Mouse (Mus musculus) CH12.LX (cell line): ENCODE results near the gene Ptprk. TPM values are rescaled to one million over a fixed set of nuclear protein-coding genes. Genes with fewer than 3 reads are reported as not detected.

Source experiments
- DNase-seq: peaks from one replicate; pipeline ENCODE4 v3.0.0-alpha.2; 2013; ENCODE audit errors: extremely low read depth
- H3K27ac ChIP-seq: 2 replicates; pipeline ENCODE4 v1.5.1; 2012; ENCODE audit warnings: low read depth, mild to moderate bottlenecking, control low read depth, moderate library complexity; ENCODE audit not compliant: insufficient read depth
- H3K27me3 ChIP-seq: replicated peaks from 2 replicates; pipeline ENCODE3; 2012; ENCODE audit warnings: inconsistent platforms
- H3K36me3 ChIP-seq, 2 experiments: replicated peaks in 1 of 2; 2 replicates each; pipeline versions ENCODE3 to v1.6.1; 2012; ENCODE audit warnings: inconsistent platforms in 1 of 2, low read length in 1 of 2, mild to moderate bottlenecking in 1 of 2, mixed read lengths in 1 of 2, moderate library complexity in 1 of 2; ENCODE audit not compliant: control insufficient read depth in 1 of 2, insufficient read depth in 1 of 2
- H3K4me1 ChIP-seq, 2 experiments: 2 replicates each; pipeline ENCODE4 v1.6.1; 2012; ENCODE audit warnings: inconsistent platforms in 1 of 2, moderate library complexity in 1 of 2; ENCODE audit not compliant: insufficient read depth in 2 of 2, control insufficient read depth in 1 of 2
- H3K4me2 ChIP-seq: 2 replicates; pipeline ENCODE4 v1.6.1; 2012; ENCODE audit warnings: low read depth, mild to moderate bottlenecking, control low read depth; ENCODE audit not compliant: poor library complexity, insufficient read depth, severe bottlenecking
- H3K4me3 ChIP-seq, 3 experiments: fragments of 150-350 bp in 1 of 3; sonication (generic) in 1 of 3; replicated peaks in 1 of 3; 2 replicates each; pipeline versions ENCODE3 to v1.5.1; 2011 to 2012; ENCODE audit warnings: low read depth in 2 of 3, low read length in 2 of 3, mild to moderate bottlenecking in 2 of 3, moderate library complexity in 2 of 3, control low read depth in 1 of 3, improper control_type of control experiment in 1 of 3, inconsistent platforms in 1 of 3, mixed read lengths in 1 of 3; ENCODE audit not compliant: poor library complexity in 1 of 3
- H3K79me2 ChIP-seq: replicated peaks from 2 replicates; pipeline ENCODE4 v1.6.1; 2012; ENCODE audit warnings: mild to moderate bottlenecking, moderate library complexity; ENCODE audit not compliant: control insufficient read depth, poor library complexity, insufficient read depth, severe bottlenecking; ENCODE audit errors: extremely low read depth
- H3K9ac ChIP-seq: 2 replicates; pipeline ENCODE4 v1.6.1; 2012; ENCODE audit warnings: low read depth, mild to moderate bottlenecking, control low read depth, moderate library complexity; ENCODE audit not compliant: insufficient read depth
- H3K9me3 ChIP-seq: replicated peaks from 2 replicates; pipeline ENCODE3; 2012; ENCODE audit warnings: low read length, inconsistent platforms, mixed read lengths
- CHD2 ChIP-seq: IDR thresholded peaks from 2 replicates; pipeline ENCODE4 v1.6.1; 2011; ENCODE audit warnings: low read length, improper control_type of control experiment
- CTCF ChIP-seq, 2 experiments: IDR thresholded peaks in 1 of 2; conservative IDR thresholded peaks in 1 of 2; 2 replicates each; pipeline ENCODE4 v1.5.1; 2011 to 2012; ENCODE audit warnings: low read depth in 2 of 2, low read length in 2 of 2, improper control_type of control experiment in 1 of 2, inconsistent platforms in 1 of 2, mild to moderate bottlenecking in 1 of 2, moderate library complexity in 1 of 2
- E2F4 ChIP-seq: IDR thresholded peaks from 2 replicates; pipeline ENCODE4 v1.6.1; 2011; ENCODE audit warnings: low read depth, low read length, improper control_type of control experiment; ENCODE audit not compliant: insufficient replicate concordance
- ELF1 ChIP-seq: IDR thresholded peaks from 2 replicates; pipeline ENCODE4 v1.6.1; 2014; ENCODE audit warnings: low read depth, mild to moderate bottlenecking, inconsistent platforms, low read length, improper control_type of control experiment
- EP300 ChIP-seq: IDR thresholded peaks from 2 replicates; pipeline ENCODE4 v1.6.1; 2011; ENCODE audit warnings: low read length, improper control_type of control experiment
- GABPA ChIP-seq: IDR thresholded peaks from 2 replicates; pipeline ENCODE4 v1.6.1; 2012; ENCODE audit warnings: low read depth, low read length, improper control_type of control experiment, inconsistent platforms; ENCODE audit not compliant: insufficient replicate concordance
- IRF4 ChIP-seq: IDR thresholded peaks from 2 replicates; pipeline ENCODE4 v1.6.1; 2014; ENCODE audit warnings: low read depth, mild to moderate bottlenecking, inconsistent platforms, low read length, improper control_type of control experiment
- JUN ChIP-seq: IDR thresholded peaks from 2 replicates; pipeline ENCODE4 v1.6.1; 2011; ENCODE audit warnings: low read depth, mild to moderate bottlenecking, low read length, improper control_type of control experiment, moderate library complexity; ENCODE audit not compliant: insufficient read depth
- KAT2A ChIP-seq: IDR thresholded peaks from 2 replicates; pipeline ENCODE4 v1.6.1; 2012; ENCODE audit warnings: low read length, improper control_type of control experiment, inconsistent platforms; ENCODE audit not compliant: insufficient replicate concordance
- MAX ChIP-seq: IDR thresholded peaks from 2 replicates; pipeline ENCODE4 v1.6.1; 2011; ENCODE audit warnings: low read length, improper control_type of control experiment
- MEF2A ChIP-seq: IDR thresholded peaks from 2 replicates; pipeline ENCODE4 v1.6.1; 2014; ENCODE audit warnings: low read depth, mild to moderate bottlenecking, inconsistent platforms, low read length, improper control_type of control experiment, borderline replicate concordance
- MXI1 ChIP-seq: IDR thresholded peaks from 2 replicates; pipeline ENCODE4 v1.6.1; 2011; ENCODE audit warnings: mild to moderate bottlenecking, low read depth, low read length, improper control_type of control experiment
- MYC ChIP-seq: IDR thresholded peaks from 2 replicates; pipeline ENCODE4 v1.6.1; 2011; ENCODE audit warnings: low read depth, mild to moderate bottlenecking, improper control_type of control experiment, low read length
- NELFE ChIP-seq: IDR thresholded peaks from 2 replicates; pipeline ENCODE4 v1.6.1; 2011; ENCODE audit warnings: low read depth, low read length, improper control_type of control experiment
- NRF1 ChIP-seq: IDR thresholded peaks from 2 replicates; pipeline ENCODE4 v1.6.1; 2014; ENCODE audit warnings: low read depth, mild to moderate bottlenecking, inconsistent platforms, low read length, improper control_type of control experiment, moderate library complexity
- POLR2A ChIP-seq: IDR thresholded peaks from 2 replicates; pipeline ENCODE4 v1.6.1; 2011; ENCODE audit warnings: low read depth, mild to moderate bottlenecking, improper control_type of control experiment, low read length
- RAD21 ChIP-seq: IDR thresholded peaks from 2 replicates; pipeline ENCODE4 v1.6.1; 2011; ENCODE audit warnings: low read depth, mild to moderate bottlenecking, low read length, improper control_type of control experiment, moderate library complexity
- SMC3 ChIP-seq: IDR thresholded peaks from 2 replicates; pipeline ENCODE4 v1.6.1; 2011; ENCODE audit warnings: low read depth, low read length, improper control_type of control experiment
- TCF12 ChIP-seq: IDR thresholded peaks from 2 replicates; pipeline ENCODE4 v1.6.1; 2014; ENCODE audit warnings: low read depth, mild to moderate bottlenecking, inconsistent platforms, low read length, improper control_type of control experiment
- UBTF ChIP-seq: IDR thresholded peaks from 2 replicates; pipeline ENCODE4 v1.6.1; 2012; ENCODE audit warnings: low read depth, mild to moderate bottlenecking, inconsistent platforms, low read length, improper control_type of control experiment, moderate library complexity
- USF1 ChIP-seq: IDR thresholded peaks from 2 replicates; pipeline ENCODE4 v1.6.1; 2014; ENCODE audit warnings: low read depth, mild to moderate bottlenecking, inconsistent platforms, low read length, improper control_type of control experiment
- ZC3H11A ChIP-seq: IDR thresholded peaks from 2 replicates; pipeline ENCODE4 v1.6.1; 2012; ENCODE audit warnings: low read depth, mild to moderate bottlenecking, inconsistent platforms, low read length, improper control_type of control experiment
- ZKSCAN1 ChIP-seq: IDR thresholded peaks from 2 replicates; pipeline ENCODE4 v1.6.1; 2012; ENCODE audit warnings: low read depth, inconsistent platforms, low read length, improper control_type of control experiment, borderline replicate concordance
- ZMIZ1 ChIP-seq: IDR thresholded peaks from 2 replicates; pipeline ENCODE4 v1.6.1; 2012; ENCODE audit warnings: low read depth, mild to moderate bottlenecking, inconsistent platforms, low read length, improper control_type of control experiment
- ZNF384 ChIP-seq: IDR thresholded peaks from 2 replicates; pipeline ENCODE4 v1.6.1; 2012; ENCODE audit warnings: low read depth, low read length, improper control_type of control experiment, inconsistent platforms
- dilution Hi-C: fragments of 300-500 bp; cut with MboI; formaldehyde crosslinking; loops from 2 replicates; pipeline ENCODE4 v1.14.3; 2020; ENCODE audit warnings: low sequenced_read_pairs; ENCODE audit not compliant: extremely low pct_unique_long_range_greater_than_20kb, extremely low pct_ligation_motif_present
- in situ Hi-C: fragments of 300-500 bp; cut with MboI; formaldehyde crosslinking; loops from 3 replicates; pipeline ENCODE4 v1.14.3; 2019; ENCODE audit warnings: low sequenced_read_pairs, low pct_ligation_motif_present, low pct_unique_long_range_greater_than_20kb, mixed read lengths
- polyA plus RNA-seq: library from polyadenylated mRNA; unstranded; fragments of >175 nt; gene quantifications from 2 replicates; pipeline ENCODE4 v1.2.1, GENCODE M21; 2012; ENCODE audit warnings: low read depth; ENCODE audit not compliant: insufficient read length
- total RNA-seq, 2 experiments: library from RNA; depleted of rRNA; stranded (reverse); fragments of 300-350 nt in 1 of 2; fragments of >200 nt in 1 of 2; gene quantifications; 2 replicates each; pipeline ENCODE4 v1.2.3; 2012 to 2014

The Ptprk gene
- total and polyA plus RNA-seq, 3 experiments, result not detected

GRCm38 (mm10) chr10:28087749-28088148 is 13.1 kb downstream of the Ptprk start:
- no peaks in the 10 kb centered on the region for H3K36me3 ChIP-seq
- no peak overlapping the region for H3K4me2 ChIP-seq
- H3K9me3 ChIP-seq, result peaks cover 8% of the 10 kb centered on the region
- H3K27me3 ChIP-seq, result no peaks in the 10 kb centered on the region
- no peak for DNase-seq
- no peak for TF ChIP-seq IRF4
- TF ChIP-seq TCF12, result no peak
- no peak for TF ChIP-seq JUN
- TF ChIP-seq SMC3, result no peak
- no peak for TF ChIP-seq NRF1
- no peak for TF ChIP-seq UBTF
- TF ChIP-seq POLR2A, result no peak
- no peak for TF ChIP-seq CTCF (conservative IDR thresholded peaks at IDR 0.05 in 1 of 2, IDR thresholded peaks at IDR 0.05 in 1 of 2; ENCODE audit: low read depth in 2 of 2, low read length in 2 of 2)
- TF ChIP-seq E2F4, result no peak
- TF ChIP-seq MEF2A, result no peak
- no peak for TF ChIP-seq EP300
- no peak for TF ChIP-seq MYC
- no peak for TF ChIP-seq RAD21
- TF ChIP-seq ELF1, result no peak
- TF ChIP-seq GABPA, result no peak
- TF ChIP-seq MAX, result no peak
- TF ChIP-seq USF1, result no peak
- no peak for TF ChIP-seq ZNF384
- TF ChIP-seq ZC3H11A, result no peak
- no peaks in the 10 kb centered on the region for H3K79me2 ChIP-seq
- no peak overlapping the region for H3K4me3 ChIP-seq
- H3K27ac ChIP-seq, result no peak overlapping the region
- dilution Hi-C loops (no loop called here), in situ Hi-C loops (no loop called here)
- no peak overlapping the region for H3K9ac ChIP-seq
- no peaks in the 10 kb centered on the region for H3K4me1 ChIP-seq

GRCm38 (mm10) chr10:28096007-28096406 is 21.4 kb downstream of the Ptprk start:
- Histone ChIP-seq H3K9ac (no peak overlapping the region), H3K79me2 (no peaks in the 10 kb centered on the region), H3K27me3 (no peaks in the 10 kb centered on the region), H3K9me3 (peaks cover 2% of the 10 kb centered on the region)
- no peak for DNase-seq
- no peak for TF ChIP-seq TCF12
- TF ChIP-seq KAT2A, result no peak
- TF ChIP-seq ZKSCAN1, result no peak
- TF ChIP-seq USF1, result no peak
- TF ChIP-seq MEF2A, result no peak
- no peak for TF ChIP-seq NELFE
- no peak for TF ChIP-seq ZMIZ1
- no peak for TF ChIP-seq E2F4
- TF ChIP-seq MXI1, result no peak
- no peak for TF ChIP-seq CHD2
- TF ChIP-seq, all 38 proteins: peak for 0
- H3K27ac ChIP-seq, result no peak overlapping the region
- no peak overlapping the region for H3K4me3 ChIP-seq
- dilution Hi-C loops (no loop called here), in situ Hi-C loops (no loop called here)
- no peaks in the 10 kb centered on the region for H3K4me1 ChIP-seq
- no peaks in the 10 kb centered on the region for H3K36me3 ChIP-seq
- no peak overlapping the region for H3K4me2 ChIP-seq
